Mouse (Mus musculus) frontal cortex, adult 2 months (tissue): ENCODE measurements around the gene Dhx37. TPM values are rescaled to one million over a fixed set of nuclear protein-coding genes. Genes with fewer than 3 reads are reported as not detected.

ENCODE experiments used
- DNase-seq, 2 experiments: peaks; one replicate each; pipeline ENCODE4 v3.0.0; 2022; ENCODE audit warnings: low spot score in 1 of 2; ENCODE audit errors: extremely low spot score in 1 of 2
- polyA plus RNA-seq: library from polyadenylated mRNA; depleted of rRNA; stranded (reverse); fragments of >200 nt; gene quantifications from 2 replicates; pipeline ENCODE4 v1.2.3, GENCODE M21; 2012; rRNA removed

Dhx37 gene
- polyA plus RNA-seq, 1 experiment, result 17.2 TPM

- DNase-seq, result no peak
Observed at GRCm38 (mm10) chr5:125368156-125368555, 65.8 kb downstream of the Dhx37 start.

- no peak for DNase-seq
Observed at GRCm38 (mm10) chr5:125364851-125365429, 69.0 kb downstream of the Dhx37 start.

DNA sequence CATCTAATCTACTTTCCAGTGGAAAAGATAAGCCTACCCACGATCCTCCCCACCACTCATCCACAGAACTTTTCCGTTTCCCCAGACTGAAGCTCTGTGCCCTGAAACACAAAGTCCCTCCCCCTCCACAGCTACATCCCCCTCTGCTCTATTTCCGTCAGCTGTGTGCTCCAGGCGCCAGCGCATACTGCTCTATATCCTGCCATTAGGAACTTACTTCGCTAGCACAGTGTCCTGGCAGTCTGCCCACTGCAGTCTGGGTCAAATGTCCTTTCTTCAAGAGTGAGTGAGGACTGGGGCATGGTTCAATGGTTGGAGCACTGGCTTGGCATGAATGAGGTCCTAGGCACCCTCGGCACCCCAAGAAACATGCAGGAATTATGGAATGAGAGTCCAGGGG lies 70.0 kb downstream of the Dhx37 start:
- no peak for DNase-seq

Other genes starting within 250 kb of the Dhx37 start
- 34.1 and 37.7 TPM in 2 replicates for gene Scarb1, start 93.0 kb downstream of the Dhx37 start, polyA plus RNA-seq
- gene Gm10382, start 44.8 kb downstream of the Dhx37 start, polyA plus RNA-seq, result 0.22 and 0.40 TPM in 2 replicates
- 699 and 744 TPM in 2 replicates for gene Ubc, start 43.9 kb downstream of the Dhx37 start, polyA plus RNA-seq
- 31.6 and 34.1 TPM in 2 replicates for gene Bri3bp, start 7.4 kb upstream of the Dhx37 start, polyA plus RNA-seq
- gene Aacs, start 41.7 kb upstream of the Dhx37 start, polyA plus RNA-seq, result 40.3 and 43.4 TPM in 2 replicates
- gene Tmem132b, start 97.7 kb upstream of the Dhx37 start, polyA plus RNA-seq, result 22.7 and 26.8 TPM in 2 replicates